Mouse (Mus musculus): Measurements from ENCODE around the gene Vmn1r114. TPM values are rescaled to one million over a fixed set of nuclear protein-coding genes. Genes with fewer than 3 reads are reported as not detected.

The Vmn1r114 gene
- polyA plus RNA-seq (2015; fragmentation: Nextera tagmentation; extraction: Ambion mirVana): not detected in 2 replicates

DNA sequence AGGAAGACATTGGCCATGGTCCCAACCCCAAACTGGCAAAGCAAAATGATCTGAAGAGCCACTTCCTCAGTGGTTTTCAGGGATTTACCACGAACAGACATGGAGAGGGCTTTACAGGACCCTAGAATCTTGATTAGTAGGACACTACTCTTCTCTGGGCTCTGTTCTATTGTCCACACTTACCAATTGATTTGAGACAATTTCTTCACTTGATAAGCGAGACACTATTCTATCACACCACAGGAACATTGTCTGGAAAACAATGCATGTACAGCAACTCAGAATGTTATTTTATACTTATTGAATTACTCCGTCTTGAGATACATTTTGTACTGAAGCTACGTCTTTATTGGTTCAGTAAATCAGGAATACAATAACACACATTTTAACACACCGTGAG, at the start of gene Vmn1r114:
TSS of gene Vmn1r114 (minus strand) at position 101 of the 400 bp plus-strand sequence.

GRCm38 (mm10) chr7:20844885-20845284, 32.9 kb upstream of the Vmn1r114 start, which contains the start of gene Vmn1r115:
TSS of gene Vmn1r115 (minus strand) at chr7:20844985.

GRCm38 (mm10) chr7:20786985-20787384, 25.0 kb downstream of the Vmn1r114 start, which contains the start of gene Vmn1r113:
TSS of gene Vmn1r113 (plus strand) at chr7:20787285.

DNA sequence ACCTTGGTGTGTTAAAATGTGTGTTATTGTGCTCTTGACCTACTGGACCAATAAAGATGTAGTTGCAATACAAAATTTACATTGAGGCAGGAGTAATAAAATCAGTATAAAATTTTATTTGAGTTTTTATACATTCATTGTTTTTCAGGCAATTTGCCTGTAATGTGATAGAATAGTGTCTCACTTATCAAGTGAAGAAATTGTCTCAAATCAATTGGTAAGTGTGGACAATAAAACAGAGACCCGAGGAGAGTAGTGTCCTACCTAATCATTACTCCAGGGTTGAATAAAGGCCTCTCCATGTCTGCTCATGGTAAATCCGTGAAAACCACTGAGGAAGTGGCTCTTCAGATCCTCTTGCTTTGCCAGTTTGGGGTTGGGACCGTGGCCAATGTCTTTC, 41.1 kb downstream of the Vmn1r114 start, which contains the start of gene Vmn1r112:
TSS of gene Vmn1r112 (plus strand) at position 301 of the 400 bp plus-strand sequence.

Other genes with a start within 250 kb of the Vmn1r114 start
- not detected in 2 replicates for gene Gm4141, start 235.9 kb downstream of the Vmn1r114 start, polyA plus RNA-seq (2015; fragmentation: Nextera tagmentation; extraction: Ambion mirVana)
- not detected in 2 replicates for gene Gm4513, start 213.2 kb downstream of the Vmn1r114 start, polyA plus RNA-seq (2015; fragmentation: Nextera tagmentation; extraction: Ambion mirVana)
- not detected in 2 replicates for gene Vmn1r107, start 143.3 kb downstream of the Vmn1r114 start, polyA plus RNA-seq (2015; fragmentation: Nextera tagmentation; extraction: Ambion mirVana)
- gene Vmn1r111, start 109.0 kb downstream of the Vmn1r114 start, polyA plus RNA-seq (2015; fragmentation: Nextera tagmentation; extraction: Ambion mirVana): not detected in 2 replicates
- not detected in 2 replicates for gene Gm10668, start 81.6 kb downstream of the Vmn1r114 start, polyA plus RNA-seq (2015; fragmentation: Nextera tagmentation; extraction: Ambion mirVana)
- not detected in 2 replicates for gene Vmn1r112, start 41.0 kb downstream of the Vmn1r114 start, polyA plus RNA-seq (2015; fragmentation: Nextera tagmentation; extraction: Ambion mirVana)
- gene Vmn1r113, start 24.9 kb downstream of the Vmn1r114 start, polyA plus RNA-seq (2015; fragmentation: Nextera tagmentation; extraction: Ambion mirVana): not detected in 2 replicates
- gene Vmn1r115, start 32.8 kb upstream of the Vmn1r114 start, polyA plus RNA-seq (2015; fragmentation: Nextera tagmentation; extraction: Ambion mirVana): not detected in 2 replicates
- not detected in 2 replicates for gene Vmn1r116, start 60.1 kb upstream of the Vmn1r114 start, polyA plus RNA-seq (2015; fragmentation: Nextera tagmentation; extraction: Ambion mirVana)
- not detected in 2 replicates for gene Vmn1r117, start 71.9 kb upstream of the Vmn1r114 start, polyA plus RNA-seq (2015; fragmentation: Nextera tagmentation; extraction: Ambion mirVana)
- not detected in 2 replicates for gene Vmn1r118, start 100.2 kb upstream of the Vmn1r114 start, polyA plus RNA-seq (2015; fragmentation: Nextera tagmentation; extraction: Ambion mirVana)
- gene Vmn1r119, start 200.3 kb upstream of the Vmn1r114 start, polyA plus RNA-seq (2015; fragmentation: Nextera tagmentation; extraction: Ambion mirVana): not detected in 2 replicates
- not detected in 2 replicates for gene Vmn1r120, start 241.6 kb upstream of the Vmn1r114 start, polyA plus RNA-seq (2015; fragmentation: Nextera tagmentation; extraction: Ambion mirVana)